Mouse (Mus musculus): Measurements from ENCODE around the gene Gja6. TPM values are rescaled to one million over a fixed set of nuclear protein-coding genes. Genes with fewer than 3 reads are reported as not detected.

The Gja6 gene
- total RNA-seq (2023) = not detected

DNA sequence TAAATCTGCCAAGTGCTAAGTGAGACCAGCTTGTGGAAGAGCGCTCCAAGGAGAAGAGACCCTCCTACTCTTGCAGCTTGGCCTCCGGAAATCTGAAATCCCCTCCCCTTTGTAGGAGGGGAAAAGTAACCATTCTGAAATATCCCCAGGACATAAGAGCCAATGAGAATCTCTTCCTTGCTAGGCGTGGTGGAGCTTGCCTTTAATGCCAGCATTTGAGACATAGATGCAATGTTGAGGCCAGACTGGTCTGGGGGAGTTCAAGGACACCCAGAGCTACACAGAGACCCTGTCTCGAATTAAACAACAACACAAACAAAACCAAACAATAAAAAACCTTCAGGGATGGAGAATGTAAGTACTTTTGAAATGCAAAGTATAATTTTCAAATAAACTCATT is at the start of gene Gja6:
Gene Gja6 (minus strand): TSS at position 101 of the 400 bp plus-strand sequence.

Other genes starting within 250 kb of the Gja6 start
- gene Ppef1, start 171.3 kb downstream of the Gja6 start, total RNA-seq (2023) = not detected
- not detected for gene Rs1, start 139.0 kb downstream of the Gja6 start, total RNA-seq (2023)
- gene Cdkl5, start 87.7 kb upstream of the Gja6 start, total RNA-seq (2023) = 1.3 TPM
- gene Scml2, start 210.1 kb upstream of the Gja6 start, total RNA-seq (2023) = 0.56 TPM

Measured in CD4-positive naive resting alpha-beta T cell, adult 57 days (primary cell).